Mouse (Mus musculus) liver, embryonic 16.5 days (tissue): ENCODE measurements around the gene Macf1. TPM values are rescaled to one million over a fixed set of nuclear protein-coding genes. Genes with fewer than 3 reads are reported as not detected.
"Not testable (repeated sequence)": the region's sequence is repeated elsewhere in the genome, so short reads cannot be mapped to it uniquely, and the experiment has no call there.

Experiments used
- ATAC-seq: fragments of 200-750 bp; cut with Nextera tagmentation; 2 replicates; pipeline ENCODE4 v1.8.0; 2017; ENCODE audit warnings: low read depth, mild to moderate bottlenecking, moderate number of reproducible peaks, moderate library complexity
- H3K27ac ChIP-seq: fragments of 300-500 bp; sonication (generic); 2 replicates; pipeline ENCODE4 v1.5.1; 2014; ENCODE audit warnings: mild to moderate bottlenecking, low read length
- H3K27me3 ChIP-seq: fragments of 300-500 bp; sonication (generic); 2 replicates; pipeline ENCODE4 v1.6.1; 2014; ENCODE audit warnings: low read depth, low read length, mixed read lengths; ENCODE audit not compliant: control insufficient read depth, insufficient read depth
- H3K36me3 ChIP-seq: fragments of 300-500 bp; sonication (generic); 2 replicates; pipeline ENCODE4 v1.6.1; 2014; ENCODE audit warnings: mild to moderate bottlenecking; ENCODE audit not compliant: control insufficient read depth, insufficient read depth
- H3K4me1 ChIP-seq: fragments of 300-500 bp; sonication (generic); 2 replicates; pipeline ENCODE4 v1.6.1; 2014; ENCODE audit warnings: low read depth, low read length, mixed read lengths; ENCODE audit not compliant: control insufficient read depth
- H3K4me2 ChIP-seq: fragments of 300-500 bp; sonication (generic); 2 replicates; pipeline ENCODE4 v1.6.1; 2014; ENCODE audit warnings: low read depth, low read length, mixed read lengths
- H3K4me3 ChIP-seq: fragments of 300-500 bp; sonication (generic); 2 replicates; pipeline ENCODE4 v1.5.1; 2014; ENCODE audit warnings: low read depth, mild to moderate bottlenecking, low read length
- H3K9ac ChIP-seq: fragments of 300-500 bp; sonication (generic); 2 replicates; pipeline ENCODE4 v1.6.1; 2014; ENCODE audit warnings: low read depth, low read length
- H3K9me3 ChIP-seq: fragments of 300-500 bp; sonication (generic); replicated peaks from 2 replicates; pipeline ENCODE4 v1.6.1; 2016; ENCODE audit warnings: low read length; ENCODE audit not compliant: control insufficient read depth
- WGBS: fragments of 180-500 bp; shearing (Covaris S2); extraction: QIAGEN DNeasy Blood & Tissue Kit; methylation state at CpG from one replicate; pipeline ENCODE4 v1.1.7; 2014; ENCODE audit not compliant: insufficient replicate concordance; 5-methylcytosine and 5-hydroxymethylcytosine counted together
- polyA plus RNA-seq: library from polyadenylated mRNA; unstranded; fragments of >200 nt; fragmentation: Nextera tagmentation; extraction: Ambion mirVana; gene quantifications from 2 replicates; pipeline ENCODE4 v1.2.1, GENCODE M21; 2015

Macf1 gene
- polyA plus RNA-seq, 1 experiment from 2014 or later, result 8.3 TPM

GRCm38 (mm10) chr4:123530976-123531375, 153.2 kb downstream of the Macf1 start:
- ATAC-seq, result no peak
- WGBS, result 70% methylated on average over 6 of the region's 6 CpGs

GRCm38 (mm10) chr4:123529230-123529629, 154.9 kb downstream of the Macf1 start:
- no peaks in the 10 kb centered on the region for H3K9me3 ChIP-seq
- WGBS, result 51% methylated on average over 6 of the region's 6 CpGs

More at GRCm38 (mm10) chr4:123530976-123531375, 153.2 kb downstream of the Macf1 start:
- no peaks in the 10 kb centered on the region for H3K9me3 ChIP-seq
- H3K36me3 ChIP-seq, result no peaks in the 10 kb centered on the region; the same call in 1 of the 2 replicates
- no peak overlapping the region for H3K4me2 ChIP-seq
- no peak overlapping the region for H3K4me3 ChIP-seq
- no peaks in the 10 kb centered on the region for H3K27me3 ChIP-seq
- peaks cover 5% of the 10 kb centered on the region for H3K4me1 ChIP-seq
- no peak overlapping the region for H3K27ac ChIP-seq
- no peak overlapping the region for H3K9ac ChIP-seq

GRCm38 (mm10) chr4:123527607-123528010, 156.6 kb downstream of the Macf1 start:
- no peak overlapping the region for H3K4me2 ChIP-seq
- no peak overlapping the region for H3K27ac ChIP-seq
- H3K4me1 ChIP-seq, result peaks cover 8% of the 10 kb centered on the region
- WGBS, result 51% methylated on average over 8 of the region's 8 CpGs
- no peaks in the 10 kb centered on the region; the same call in 1 of the 2 replicates for H3K36me3 ChIP-seq
- H3K4me3 ChIP-seq, result no peak overlapping the region
- peak; percentile 32; the same call in 1 of the 2 replicates for ATAC-seq
- no peaks in the 10 kb centered on the region for H3K9me3 ChIP-seq
- H3K27me3 ChIP-seq, result no peaks in the 10 kb centered on the region
- no peak overlapping the region for H3K9ac ChIP-seq

More at GRCm38 (mm10) chr4:123529230-123529629, 154.9 kb downstream of the Macf1 start:
- Histone ChIP-seq H3K9ac (no peak overlapping the region), H3K27me3 (no peaks in the 10 kb centered on the region), H3K27ac (no peak overlapping the region), H3K4me1 (peaks cover 8% of the 10 kb centered on the region), H3K4me3 (no peak overlapping the region), H3K4me2 (no peak overlapping the region), H3K36me3 (no peaks in the 10 kb centered on the region; the same call in 1 of the 2 replicates)
- no peak for ATAC-seq

- H3K9ac ChIP-seq, result no peak overlapping the region
- peaks cover 8% of the 10 kb centered on the region for H3K4me1 ChIP-seq
- no peaks in the 10 kb centered on the region; the same call in 1 of the 2 replicates for H3K36me3 ChIP-seq
- no peak overlapping the region for H3K4me3 ChIP-seq
- 68% methylated on average over 10 of the region's 10 CpGs for WGBS
- ATAC-seq, result no peak
- H3K4me2 ChIP-seq, result no peak overlapping the region
- no peak overlapping the region for H3K27ac ChIP-seq
- no peaks in the 10 kb centered on the region for H3K27me3 ChIP-seq
- H3K9me3 ChIP-seq, result no peaks in the 10 kb centered on the region
Observed at GRCm38 (mm10) chr4:123526779-123527280, 157.3 kb downstream of the Macf1 start.

GRCm38 (mm10) chr4:123524746-123525145, 159.4 kb downstream of the Macf1 start:
- Histone ChIP-seq H3K4me3 (no peak overlapping the region), H3K27me3 (no peaks in the 10 kb centered on the region), H3K9me3 (no peaks in the 10 kb centered on the region), H3K4me1 (peaks cover 8% of the 10 kb centered on the region), H3K9ac (no peak overlapping the region), H3K4me2 (no peak overlapping the region), H3K36me3 (no peaks in the 10 kb centered on the region; the same call in 1 of the 2 replicates), H3K27ac (no peak overlapping the region)
- no peak for ATAC-seq
- 46% methylated on average over 5 of the region's 5 CpGs for WGBS

- not testable (repeated sequence) for ATAC-seq, H3K9me3 ChIP-seq
Observed at GRCm38 (mm10) chr4:123520123-123520522, 164.0 kb downstream of the Macf1 start.

GRCm38 (mm10) chr4:123515673-123516072, 168.5 kb downstream of the Macf1 start:
- 58% methylated on average over 1 of the region's 1 CpGs for WGBS
- no peaks in the 10 kb centered on the region for H3K4me1 ChIP-seq

More at GRCm38 (mm10) chr4:123520123-123520522, 164.0 kb downstream of the Macf1 start:
- not testable (repeated sequence) for H3K27ac ChIP-seq, H3K36me3 ChIP-seq, H3K27me3 ChIP-seq, H3K4me2 ChIP-seq, H3K9ac ChIP-seq, H3K4me1 ChIP-seq, H3K4me3 ChIP-seq
- 74% methylated on average over 5 of the region's 5 CpGs for WGBS

GRCm38 (mm10) chr4:123510201-123510600, 174.0 kb downstream of the Macf1 start:
- no peak overlapping the region for H3K9ac ChIP-seq
- no peak for ATAC-seq
- H3K27me3 ChIP-seq, result no peaks in the 10 kb centered on the region
- no peak overlapping the region for H3K4me2 ChIP-seq
- no peak overlapping the region for H3K27ac ChIP-seq
- no peaks in the 10 kb centered on the region for H3K9me3 ChIP-seq
- peaks cover 30% of the 10 kb centered on the region for H3K36me3 ChIP-seq
- no peaks in the 10 kb centered on the region for H3K4me1 ChIP-seq
- no peak overlapping the region for H3K4me3 ChIP-seq
- 38% methylated on average over 1 of the region's 1 CpGs for WGBS

More at GRCm38 (mm10) chr4:123515673-123516072, 168.5 kb downstream of the Macf1 start:
- Histone ChIP-seq H3K27me3 (no peaks in the 10 kb centered on the region), H3K9ac (no peak overlapping the region), H3K4me3 (no peak overlapping the region), H3K27ac (no peak overlapping the region), H3K4me2 (no peak overlapping the region; the same call in 1 of the 2 replicates), H3K9me3 (no peaks in the 10 kb centered on the region), H3K36me3 (peaks cover 2% of the 10 kb centered on the region; the same call in 1 of the 2 replicates)
- ATAC-seq, result peak; percentile 61

- H3K27me3 ChIP-seq, result no peaks in the 10 kb centered on the region
- no peaks in the 10 kb centered on the region for H3K4me1 ChIP-seq
- no peak overlapping the region for H3K4me2 ChIP-seq
- ATAC-seq, result no peak
- no peaks in the 10 kb centered on the region for H3K9me3 ChIP-seq
- no peak overlapping the region for H3K27ac ChIP-seq
- H3K36me3 ChIP-seq, result peaks cover 30% of the 10 kb centered on the region
- H3K4me3 ChIP-seq, result no peak overlapping the region
- no peak overlapping the region for H3K9ac ChIP-seq
- WGBS, result 50% methylated on average over 3 of the region's 3 CpGs
Observed at GRCm38 (mm10) chr4:123489086-123489485, 195.1 kb downstream of the Macf1 start.
